Mouse (Mus musculus): ENCODE measurements around the gene Zdhhc16. TPM values are rescaled to one million over a fixed set of nuclear protein-coding genes. Genes with fewer than 3 reads are reported as not detected.
A peak's percentile ranks its signal among the peaks of the same experiment; 100 is the strongest.

Zdhhc16 gene
- polyA plus RNA-seq (2012; rRNA removed), result 162 and 176 TPM in 2 replicates

- peak; percentile 98 for DNase-seq
- no peaks in the 10 kb centered on the region for H3K27me3 ChIP-seq (ENCODE audit: control insufficient read depth, insufficient read depth, low read length)
- H3K27ac ChIP-seq (ENCODE audit: control insufficient read depth, insufficient read depth, low read length), result peak within 1 kb of the TSS; percentile 67
- H3K36me3 ChIP-seq (ENCODE audit: control insufficient read depth, insufficient read depth, low read length), result 0 out of 2 replicates have a peak, but pooled peaks cover 4% of the 10 kb centered on the region
- TF ChIP-seq POLR2A (IDR thresholded peaks at IDR 0.05; ENCODE audit: control insufficient read depth, extremely low read depth, insufficient read depth, low read length, poor library complexity) (peak; percentile 65; the same call in 1 of the 2 replicates), CTCF (IDR thresholded peaks at IDR 0.05; ENCODE audit: borderline replicate concordance, control insufficient read depth, extremely low read depth, insufficient read depth, low read length, poor library complexity) (0 out of 2 replicates have a peak, but pooled peaks have one; percentile 42)
- H3K4me3 ChIP-seq (ENCODE audit: control insufficient read depth, insufficient read depth, low read length), result peak within 1 kb of the TSS; percentile 97
- peaks cover 3% of the 10 kb centered on the region for H3K4me1 ChIP-seq (replicated peaks; ENCODE audit: control insufficient read depth, insufficient read depth, low read length)
- under 1% methylated on average over 47 of the region's 47 CpGs for WGBS
These were observed at the start of gene Zdhhc16, which contains the start of gene Exosc1 for GRCm38 (mm10) chr19:41933179-41934086. TSS of gene Zdhhc16 (plus strand) at chr19:41933480. TSS of gene Exosc1 (minus strand) at chr19:41933423.

- TF ChIP-seq CTCF (IDR thresholded peaks at IDR 0.05; ENCODE audit: borderline replicate concordance, control insufficient read depth, extremely low read depth, insufficient read depth, low read length, poor library complexity) (no peak), POLR2A (IDR thresholded peaks at IDR 0.05; ENCODE audit: control insufficient read depth, extremely low read depth, insufficient read depth, low read length, poor library complexity) (no peak)
- Histone ChIP-seq H3K4me1 (replicated peaks; ENCODE audit: control insufficient read depth, insufficient read depth, low read length) (no peaks in the 10 kb centered on the region), H3K36me3 (ENCODE audit: control insufficient read depth, insufficient read depth, low read length) (no peaks in the 10 kb centered on the region), H3K27me3 (ENCODE audit: control insufficient read depth, insufficient read depth, low read length) (no peaks in the 10 kb centered on the region), H3K27ac (ENCODE audit: control insufficient read depth, insufficient read depth, low read length) (no peak overlapping the region), H3K4me3 (ENCODE audit: control insufficient read depth, insufficient read depth, low read length) (no peak overlapping the region)
- 95% methylated on average over 9 of the region's 9 CpGs for WGBS
- DNase-seq, result no peak
These were observed 49.4 kb upstream of the Zdhhc16 start for GRCm38 (mm10) chr19:41883882-41884281.

GRCm38 (mm10) chr19:41888191-41888590 lies 45.1 kb upstream of the Zdhhc16 start:
- H3K36me3 ChIP-seq (ENCODE audit: control insufficient read depth, insufficient read depth, low read length), result no peaks in the 10 kb centered on the region
- H3K4me1 ChIP-seq (replicated peaks; ENCODE audit: control insufficient read depth, insufficient read depth, low read length), result no peaks in the 10 kb centered on the region
- no peak overlapping the region for H3K4me3 ChIP-seq (ENCODE audit: control insufficient read depth, insufficient read depth, low read length)
- no peak for DNase-seq
- no peak for TF ChIP-seq CTCF (IDR thresholded peaks at IDR 0.05; ENCODE audit: borderline replicate concordance, control insufficient read depth, extremely low read depth, insufficient read depth, low read length, poor library complexity)
- no peak for TF ChIP-seq POLR2A (IDR thresholded peaks at IDR 0.05; ENCODE audit: control insufficient read depth, extremely low read depth, insufficient read depth, low read length, poor library complexity)
- no peaks in the 10 kb centered on the region for H3K27me3 ChIP-seq (ENCODE audit: control insufficient read depth, insufficient read depth, low read length)
- no peak overlapping the region for H3K27ac ChIP-seq (ENCODE audit: control insufficient read depth, insufficient read depth, low read length)

- WGBS, result 39% methylated on average over 7 of the region's 7 CpGs
- TF ChIP-seq CTCF (IDR thresholded peaks at IDR 0.05; ENCODE audit: borderline replicate concordance, control insufficient read depth, extremely low read depth, insufficient read depth, low read length, poor library complexity) (no peak), POLR2A (IDR thresholded peaks at IDR 0.05; ENCODE audit: control insufficient read depth, extremely low read depth, insufficient read depth, low read length, poor library complexity) (no peak)
- Histone ChIP-seq H3K4me3 (ENCODE audit: control insufficient read depth, insufficient read depth, low read length) (peak overlapping the region; percentile 61; the same call in 1 of the 2 replicates), H3K36me3 (ENCODE audit: control insufficient read depth, insufficient read depth, low read length) (no peaks in the 10 kb centered on the region), H3K27ac (ENCODE audit: control insufficient read depth, insufficient read depth, low read length) (no peak overlapping the region), H3K27me3 (ENCODE audit: control insufficient read depth, insufficient read depth, low read length) (no peaks in the 10 kb centered on the region), H3K4me1 (replicated peaks; ENCODE audit: control insufficient read depth, insufficient read depth, low read length) (peaks cover 8% of the 10 kb centered on the region)
- no peak for DNase-seq
These were observed 38.3 kb upstream of the Zdhhc16 start for GRCm38 (mm10) chr19:41894959-41895358.

GRCm38 (mm10) chr19:41895460-41896318 lies 37.6 kb upstream of the Zdhhc16 start, which contains the start of gene Rrp12:
TSS of gene Rrp12 (minus strand) at chr19:41896173.
- TF ChIP-seq CTCF (IDR thresholded peaks at IDR 0.05; ENCODE audit: borderline replicate concordance, control insufficient read depth, extremely low read depth, insufficient read depth, low read length, poor library complexity) (0 out of 2 replicates have a peak, but pooled peaks have one; percentile 45), POLR2A (IDR thresholded peaks at IDR 0.05; ENCODE audit: control insufficient read depth, extremely low read depth, insufficient read depth, low read length, poor library complexity) (no peak)
- peak; percentile 78 for DNase-seq
- H3K27ac ChIP-seq (ENCODE audit: control insufficient read depth, insufficient read depth, low read length), result no peak within 1 kb of the TSS
- H3K36me3 ChIP-seq (ENCODE audit: control insufficient read depth, insufficient read depth, low read length), result no peaks in the 10 kb centered on the region
- H3K27me3 ChIP-seq (ENCODE audit: control insufficient read depth, insufficient read depth, low read length), result no peaks in the 10 kb centered on the region
- peaks cover 8% of the 10 kb centered on the region for H3K4me1 ChIP-seq (replicated peaks; ENCODE audit: control insufficient read depth, insufficient read depth, low read length)
- WGBS, result 1% methylated on average over 46 of the region's 46 CpGs
- H3K4me3 ChIP-seq (ENCODE audit: control insufficient read depth, insufficient read depth, low read length), result peak within 1 kb of the TSS; percentile 61

- Histone ChIP-seq H3K4me1 (replicated peaks; ENCODE audit: control insufficient read depth, insufficient read depth, low read length) (peaks cover 11% of the 10 kb centered on the region), H3K27ac (ENCODE audit: control insufficient read depth, insufficient read depth, low read length) (no peak overlapping the region), H3K4me3 (ENCODE audit: control insufficient read depth, insufficient read depth, low read length) (peak overlapping the region; percentile 61), H3K36me3 (ENCODE audit: control insufficient read depth, insufficient read depth, low read length) (no peaks in the 10 kb centered on the region), H3K27me3 (ENCODE audit: control insufficient read depth, insufficient read depth, low read length) (no peaks in the 10 kb centered on the region)
- WGBS, result 26% methylated on average over 18 of the region's 18 CpGs
- DNase-seq, result no peak
- TF ChIP-seq CTCF (IDR thresholded peaks at IDR 0.05; ENCODE audit: borderline replicate concordance, control insufficient read depth, extremely low read depth, insufficient read depth, low read length, poor library complexity) (no peak), POLR2A (IDR thresholded peaks at IDR 0.05; ENCODE audit: control insufficient read depth, extremely low read depth, insufficient read depth, low read length, poor library complexity) (no peak)
These were observed 37.0 kb upstream of the Zdhhc16 start for GRCm38 (mm10) chr19:41896319-41896711.
